Mouse (Mus musculus): ENCODE data around the gene Tmem41a. TPM values are rescaled to one million over a fixed set of nuclear protein-coding genes. Genes with fewer than 3 reads are reported as not detected.
"Not testable (repeated sequence)": the region's sequence is repeated elsewhere in the genome, so short reads cannot be mapped to it uniquely, and the experiment has no call there.

The Tmem41a gene
- total RNA-seq (2012; rRNA removed) = 26.9 and 28.8 TPM in 2 replicates

DNA sequence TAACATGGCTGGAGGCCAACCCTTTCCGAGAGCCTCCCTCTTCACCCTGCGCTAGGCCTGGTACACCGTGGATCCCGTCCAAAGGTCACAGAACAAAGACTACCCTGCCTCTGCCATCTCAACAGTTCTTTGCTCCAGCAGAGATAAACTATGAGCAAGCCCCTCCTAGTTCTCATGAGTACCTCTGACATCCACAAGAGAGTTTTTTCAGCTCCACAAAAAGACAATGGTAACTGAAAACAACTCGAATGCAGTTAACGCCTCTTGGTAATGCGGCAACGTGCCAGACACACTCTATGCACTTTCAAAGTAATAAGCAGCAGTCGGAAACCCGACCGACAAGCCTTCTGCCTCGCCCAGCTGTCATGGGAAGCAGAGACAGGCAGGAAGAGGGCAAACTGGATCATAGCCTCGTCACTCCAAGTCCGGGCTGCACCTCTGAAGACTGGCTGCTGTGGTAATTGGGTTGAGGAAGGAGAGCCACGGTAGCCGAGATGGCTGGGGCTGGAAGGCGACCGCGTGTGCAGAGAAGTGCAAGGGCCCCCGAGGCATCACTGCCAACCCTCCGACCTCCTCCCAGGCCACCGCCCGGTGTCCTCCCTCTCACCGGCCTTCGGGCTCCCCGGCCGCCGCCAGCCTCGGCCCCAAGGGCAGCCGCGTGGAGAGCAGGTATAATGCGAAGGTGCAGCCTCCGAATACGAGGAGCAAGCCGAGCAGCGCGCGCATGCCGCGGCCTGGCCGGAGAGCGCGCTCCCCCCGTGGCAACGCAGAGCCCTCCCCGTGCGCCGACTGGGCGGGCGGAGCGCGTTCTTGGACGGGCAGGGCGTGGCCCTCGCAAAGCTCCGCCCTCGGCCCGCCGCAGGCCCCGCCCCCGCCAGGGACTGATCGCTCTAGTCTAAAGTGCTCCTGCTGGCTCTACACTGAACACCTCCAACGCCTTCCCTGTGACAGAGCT is at the start of gene Tmem41a:
Tmem41a (minus strand) TSS at position 792 of the 955 bp plus-strand sequence.
- TF ChIP-seq ZC3H11A (IDR thresholded peaks at IDR 0.05; ENCODE audit: borderline replicate concordance, low read depth, low read length) (no peak), HCFC1 (IDR thresholded peaks at IDR 0.05; ENCODE audit: borderline replicate concordance, insufficient read depth, low read length) (no peak; the same call in 1 of the 2 replicates)
- Histone ChIP-seq H3K4me1 (ENCODE audit: control insufficient read depth in 2 of 2, insufficient read depth in 2 of 2, low read length in 2 of 2, poor library complexity in 1 of 2) (peaks cover 0 to 2% of the 10 kb centered on the region in 2 experiments; a peak in 1 of 4 replicates), H3K9ac (ENCODE audit: insufficient read depth, low read depth, low read length, poor library complexity, severe bottlenecking) (peak within 1 kb of the TSS; percentile 86), H3K27ac (ENCODE audit: insufficient read depth, low read depth, low read length, poor library complexity, severe bottlenecking) (no peak within 1 kb of the TSS; the same call in 1 of the 2 replicates), H3K4me3 (ENCODE audit: insufficient read depth in 1 of 2, low read depth in 1 of 2, low read length in 2 of 2, poor library complexity in 1 of 2, severe bottlenecking in 1 of 2) (peak within 1 kb of the TSS; percentile 78 to 87), H3K36me3 (ENCODE audit: control insufficient read depth, insufficient read depth, low read length, poor library complexity, severe bottlenecking) (no peaks in the 10 kb centered on the region; the same call in 1 of the 2 replicates), H3K9me3 (ENCODE audit: control insufficient read depth, insufficient read depth, low read depth, low read length) (no peaks in the 10 kb centered on the region)
- peak; percentile 68 for DNase-seq (ENCODE audit: low read depth, low spot score)
- in situ Hi-C loops (cut with MboI; ENCODE audit: low sequenced_read_pairs in 2 of 2, unreplicated experiment in 2 of 2) = no loop called here

DNA sequence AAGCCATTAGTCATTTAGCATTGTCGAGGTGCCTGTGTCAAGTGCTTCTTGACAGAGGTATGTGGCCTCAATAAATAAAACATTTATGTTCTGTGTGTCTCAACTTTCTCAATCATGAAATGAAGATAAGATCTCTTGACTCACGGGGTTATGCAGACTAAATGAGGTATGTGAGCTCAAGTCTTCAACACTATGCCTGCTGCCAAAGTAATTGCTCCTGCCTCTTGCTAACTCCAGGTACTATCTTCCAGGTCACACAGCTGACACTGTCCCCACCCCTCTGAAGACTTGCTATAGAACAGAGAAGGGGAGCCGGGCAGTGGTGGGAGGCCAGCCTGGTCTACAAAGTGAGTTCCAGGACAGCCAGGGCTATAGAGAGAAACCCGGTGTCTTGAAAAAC is 49.0 kb upstream of the Tmem41a start:
- no peak overlapping the region for H3K9ac ChIP-seq (ENCODE audit: insufficient read depth, low read depth, low read length, poor library complexity, severe bottlenecking)
- H3K4me3 ChIP-seq (ENCODE audit: insufficient read depth in 1 of 2, low read depth in 1 of 2, low read length in 2 of 2, poor library complexity in 1 of 2, severe bottlenecking in 1 of 2) = no peak overlapping the region
- in situ Hi-C loops (cut with MboI; ENCODE audit: low sequenced_read_pairs in 2 of 2, unreplicated experiment in 2 of 2) = no loop called here
- H3K4me1 ChIP-seq (ENCODE audit: control insufficient read depth in 2 of 2, insufficient read depth in 2 of 2, low read length in 2 of 2, poor library complexity in 1 of 2) = peaks cover 6 to 22% of the 10 kb centered on the region in 2 experiments; a peak in 3 of 4 replicates
- H3K27ac ChIP-seq (ENCODE audit: insufficient read depth, low read depth, low read length, poor library complexity, severe bottlenecking) = no peak overlapping the region; the same call in 1 of the 2 replicates
- no peaks in the 10 kb centered on the region for H3K9me3 ChIP-seq (ENCODE audit: control insufficient read depth, insufficient read depth, low read depth, low read length)
- H3K36me3 ChIP-seq (ENCODE audit: control insufficient read depth, insufficient read depth, low read length, poor library complexity, severe bottlenecking) = no peaks in the 10 kb centered on the region
- no peak for DNase-seq (ENCODE audit: low read depth, low spot score)
- no peak for TF ChIP-seq CHD2 (IDR thresholded peaks at IDR 0.05; ENCODE audit: low read depth, low read length)
- no peak for TF ChIP-seq HCFC1 (IDR thresholded peaks at IDR 0.05; ENCODE audit: borderline replicate concordance, insufficient read depth, low read length)
- TF ChIP-seq ZNF384 (IDR thresholded peaks at IDR 0.05; ENCODE audit: low read depth, low read length) = no peak
- no peak for TF ChIP-seq MAFK (IDR thresholded peaks at IDR 0.05; ENCODE audit: insufficient read depth, low read depth, low read length)
- no peak for TF ChIP-seq ZC3H11A (IDR thresholded peaks at IDR 0.05; ENCODE audit: borderline replicate concordance, low read depth, low read length)

DNA sequence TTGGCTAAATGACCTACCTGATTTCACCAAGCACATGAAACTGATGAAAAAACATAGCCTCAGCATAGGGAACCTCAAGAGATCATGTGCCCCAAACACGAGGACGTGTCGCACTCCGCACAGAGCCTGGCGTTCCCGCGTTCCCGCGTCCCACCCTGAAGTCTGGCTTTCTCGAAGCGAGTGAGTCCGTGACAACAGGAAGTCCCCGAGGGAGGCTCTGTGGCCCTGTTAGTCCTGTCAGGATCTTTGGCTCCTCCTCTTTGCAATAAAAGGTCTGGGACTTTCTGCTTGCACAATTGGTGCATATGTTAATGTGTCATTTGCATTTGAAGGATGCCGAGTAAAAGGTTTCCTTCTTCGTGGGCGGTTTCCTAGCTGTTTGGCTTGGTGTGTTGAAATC is 48.0 kb upstream of the Tmem41a start, which contains the start of gene Liph:
Liph (minus strand) TSS at position 360 of the 400 bp plus-strand sequence.
- H3K36me3 ChIP-seq (ENCODE audit: control insufficient read depth, insufficient read depth, low read length, poor library complexity, severe bottlenecking) = no peaks in the 10 kb centered on the region
- in situ Hi-C loops (cut with MboI; ENCODE audit: low sequenced_read_pairs in 2 of 2, unreplicated experiment in 2 of 2) = no loop called here
- no peaks in the 10 kb centered on the region for H3K9me3 ChIP-seq (ENCODE audit: control insufficient read depth, insufficient read depth, low read depth, low read length)
- peak; percentile 60 for DNase-seq (ENCODE audit: low read depth, low spot score)
- H3K4me3 ChIP-seq (ENCODE audit: insufficient read depth in 1 of 2, low read depth in 1 of 2, low read length in 2 of 2, poor library complexity in 1 of 2, severe bottlenecking in 1 of 2) = peak within 1 kb of the TSS; percentile 65 to 69
- TF ChIP-seq MAFK (IDR thresholded peaks at IDR 0.05; ENCODE audit: insufficient read depth, low read depth, low read length) (no peak), HCFC1 (IDR thresholded peaks at IDR 0.05; ENCODE audit: borderline replicate concordance, insufficient read depth, low read length) (no peak), ZNF384 (IDR thresholded peaks at IDR 0.05; ENCODE audit: low read depth, low read length) (no peak), ZC3H11A (IDR thresholded peaks at IDR 0.05; ENCODE audit: borderline replicate concordance, low read depth, low read length) (no peak), CHD2 (IDR thresholded peaks at IDR 0.05; ENCODE audit: low read depth, low read length) (no peak)
- peak within 1 kb of the TSS; percentile 69 for H3K27ac ChIP-seq (ENCODE audit: insufficient read depth, low read depth, low read length, poor library complexity, severe bottlenecking)
- peak within 1 kb of the TSS; percentile 63; the same call in 1 of the 2 replicates for H3K9ac ChIP-seq (ENCODE audit: insufficient read depth, low read depth, low read length, poor library complexity, severe bottlenecking)
- H3K4me1 ChIP-seq (ENCODE audit: control insufficient read depth in 2 of 2, insufficient read depth in 2 of 2, low read length in 2 of 2, poor library complexity in 1 of 2) = peaks cover 6 to 22% of the 10 kb centered on the region in 2 experiments; a peak in 3 of 4 replicates

- no peak for DNase-seq (ENCODE audit: low read depth, low spot score)
- in situ Hi-C loops (cut with MboI; ENCODE audit: low sequenced_read_pairs in 2 of 2, unreplicated experiment in 2 of 2) = no loop called here
- TF ChIP-seq MAFK (IDR thresholded peaks at IDR 0.05; ENCODE audit: insufficient read depth, low read depth, low read length) (no peak), CHD2 (IDR thresholded peaks at IDR 0.05; ENCODE audit: low read depth, low read length) (no peak)
These were observed 44.4 kb upstream of the Tmem41a start for GRCm38 (mm10) chr16:21991774-21992173.

DNA sequence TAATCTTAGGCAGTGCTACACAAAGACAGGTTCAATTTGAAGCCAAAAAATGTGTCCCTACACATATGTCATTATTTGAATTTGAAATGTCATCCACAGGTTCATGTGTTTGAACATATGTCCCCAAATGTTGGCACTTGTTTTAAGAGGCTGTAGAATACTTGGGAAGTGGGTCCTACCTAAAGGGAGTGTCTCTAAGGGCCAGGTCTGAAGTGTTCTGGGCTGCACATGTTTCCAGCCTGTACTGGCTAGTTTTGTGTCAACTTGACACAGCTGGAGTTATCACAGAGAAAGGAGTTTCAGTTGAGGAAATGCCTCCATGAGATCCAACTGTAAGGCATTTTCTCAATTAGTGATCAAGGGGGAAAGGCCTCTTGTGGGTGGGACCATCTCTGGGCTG is 43.5 kb upstream of the Tmem41a start:
- H3K9me3 ChIP-seq (ENCODE audit: control insufficient read depth, insufficient read depth, low read depth, low read length); H3K27ac ChIP-seq (ENCODE audit: insufficient read depth, low read depth, low read length, poor library complexity, severe bottlenecking); H3K4me1 ChIP-seq (ENCODE audit: control insufficient read depth in 2 of 2, insufficient read depth in 2 of 2, low read length in 2 of 2, poor library complexity in 1 of 2); H3K36me3 ChIP-seq (ENCODE audit: control insufficient read depth, insufficient read depth, low read length, poor library complexity, severe bottlenecking); H3K9ac ChIP-seq (ENCODE audit: insufficient read depth, low read depth, low read length, poor library complexity, severe bottlenecking); DNase-seq (ENCODE audit: low read depth, low spot score); H3K4me3 ChIP-seq (ENCODE audit: insufficient read depth in 1 of 2, low read depth in 1 of 2, low read length in 2 of 2, poor library complexity in 1 of 2, severe bottlenecking in 1 of 2); in situ Hi-C loops (cut with MboI; ENCODE audit: low sequenced_read_pairs in 2 of 2, unreplicated experiment in 2 of 2): not testable (repeated sequence)

More at GRCm38 (mm10) chr16:21991774-21992173, 44.4 kb upstream of the Tmem41a start:
- no peaks in the 10 kb centered on the region for H3K9me3 ChIP-seq (ENCODE audit: control insufficient read depth, insufficient read depth, low read depth, low read length)
- H3K4me3 ChIP-seq (ENCODE audit: insufficient read depth in 1 of 2, low read depth in 1 of 2, low read length in 2 of 2, poor library complexity in 1 of 2, severe bottlenecking in 1 of 2) = no peak overlapping the region
- H3K9ac ChIP-seq (ENCODE audit: insufficient read depth, low read depth, low read length, poor library complexity, severe bottlenecking) = no peak overlapping the region
- H3K27ac ChIP-seq (ENCODE audit: insufficient read depth, low read depth, low read length, poor library complexity, severe bottlenecking) = no peak overlapping the region
- H3K4me1 ChIP-seq (ENCODE audit: control insufficient read depth in 2 of 2, insufficient read depth in 2 of 2, low read length in 2 of 2, poor library complexity in 1 of 2) = peaks cover 4 to 15% of the 10 kb centered on the region in 2 experiments; a peak in 3 of 4 replicates
- H3K36me3 ChIP-seq (ENCODE audit: control insufficient read depth, insufficient read depth, low read length, poor library complexity, severe bottlenecking) = no peaks in the 10 kb centered on the region

Measured in ES-E14 (cell line).